Mouse (Mus musculus) liver, embryonic 15.5 days (tissue): ENCODE measurements at regions not wholly inside any gene's neighbourhood (a gene's known extent, or its start where the extent isn't known, plus 50 kb on each side); places are given as distances from the start of the nearest gene placed in this dataset.

ENCODE experiments used
- ATAC-seq: fragments of 200-750 bp; cut with Nextera tagmentation; 2 replicates; pipeline ENCODE4 v1.8.0; 2017; ENCODE audit warnings: moderate number of reproducible peaks, mild to moderate bottlenecking, moderate library complexity; ENCODE audit not compliant: insufficient read depth
- H3K27ac ChIP-seq: fragments of 300-500 bp; sonication (generic); replicated peaks from 2 replicates; pipeline ENCODE4 v1.5.1; 2015; ENCODE audit warnings: mild to moderate bottlenecking, inconsistent platforms
- H3K27me3 ChIP-seq: fragments of 300-500 bp; sonication (generic); 2 replicates; pipeline ENCODE4 v1.6.1; 2015; ENCODE audit warnings: mild to moderate bottlenecking, inconsistent platforms
- H3K36me3 ChIP-seq: fragments of 300-500 bp; sonication (generic); replicated peaks from 2 replicates; pipeline ENCODE4 v1.6.1; 2015; ENCODE audit warnings: moderate library complexity, mild to moderate bottlenecking, inconsistent platforms
- H3K4me1 ChIP-seq: fragments of 300-500 bp; sonication (generic); replicated peaks from 2 replicates; pipeline ENCODE4 v1.6.1; 2015; ENCODE audit warnings: inconsistent platforms
- H3K4me2 ChIP-seq: fragments of 300-500 bp; sonication (generic); 2 replicates; pipeline ENCODE4 v1.6.1; 2015; ENCODE audit warnings: moderate library complexity, mild to moderate bottlenecking, inconsistent platforms
- H3K4me3 ChIP-seq: fragments of 300-500 bp; sonication (generic); replicated peaks from 2 replicates; pipeline ENCODE4 v1.5.1; 2015; ENCODE audit warnings: mild to moderate bottlenecking, inconsistent platforms
- H3K9ac ChIP-seq: fragments of 300-500 bp; sonication (generic); 2 replicates; pipeline ENCODE4 v1.6.1; 2015; ENCODE audit warnings: moderate library complexity, mild to moderate bottlenecking, inconsistent platforms
- H3K9me3 ChIP-seq: fragments of 300-500 bp; sonication (generic); replicated peaks from 2 replicates; pipeline ENCODE4 v1.6.1; 2016; ENCODE audit warnings: inconsistent platforms
- WGBS: fragments of 180-500 bp; shearing (Covaris S2); methylation state at CpG from one replicate; pipeline ENCODE4 v1.1.7; 2015; ENCODE audit warnings: mixed read lengths; ENCODE audit not compliant: insufficient replicate concordance; 5-methylcytosine and 5-hydroxymethylcytosine counted together

DNA sequence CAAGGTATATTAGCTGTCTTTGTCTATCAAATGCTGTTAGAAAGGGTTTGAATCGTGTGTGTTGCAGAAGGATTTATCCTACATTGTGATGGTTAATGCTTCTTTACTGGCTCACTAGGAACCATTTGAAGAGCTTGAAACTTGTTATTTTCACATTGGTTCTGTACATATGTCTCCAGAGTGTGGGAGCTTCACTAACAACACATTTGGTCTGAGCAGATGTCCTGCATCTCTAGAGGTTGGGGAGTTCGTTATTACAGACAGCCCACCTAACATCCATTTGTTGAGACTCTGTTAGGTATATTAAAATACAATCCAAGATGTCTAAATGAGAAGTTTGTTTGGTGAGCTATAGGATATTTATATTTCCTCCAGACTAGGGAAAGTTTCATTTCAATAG is 244.0 kb upstream of the Dph6 start:
- Histone ChIP-seq H3K27me3 (no peaks in the 10 kb centered on the region), H3K27ac (no peak overlapping the region), H3K9me3 (no peaks in the 10 kb centered on the region), H3K36me3 (no peaks in the 10 kb centered on the region), H3K9ac (no peak overlapping the region), H3K4me1 (no peaks in the 10 kb centered on the region), H3K4me2 (no peak overlapping the region), H3K4me3 (no peak overlapping the region)
- 55% methylated on average over 2 of the region's 2 CpGs for whole genome bisulfite sequencing
- ATAC-seq, result no peak

DNA sequence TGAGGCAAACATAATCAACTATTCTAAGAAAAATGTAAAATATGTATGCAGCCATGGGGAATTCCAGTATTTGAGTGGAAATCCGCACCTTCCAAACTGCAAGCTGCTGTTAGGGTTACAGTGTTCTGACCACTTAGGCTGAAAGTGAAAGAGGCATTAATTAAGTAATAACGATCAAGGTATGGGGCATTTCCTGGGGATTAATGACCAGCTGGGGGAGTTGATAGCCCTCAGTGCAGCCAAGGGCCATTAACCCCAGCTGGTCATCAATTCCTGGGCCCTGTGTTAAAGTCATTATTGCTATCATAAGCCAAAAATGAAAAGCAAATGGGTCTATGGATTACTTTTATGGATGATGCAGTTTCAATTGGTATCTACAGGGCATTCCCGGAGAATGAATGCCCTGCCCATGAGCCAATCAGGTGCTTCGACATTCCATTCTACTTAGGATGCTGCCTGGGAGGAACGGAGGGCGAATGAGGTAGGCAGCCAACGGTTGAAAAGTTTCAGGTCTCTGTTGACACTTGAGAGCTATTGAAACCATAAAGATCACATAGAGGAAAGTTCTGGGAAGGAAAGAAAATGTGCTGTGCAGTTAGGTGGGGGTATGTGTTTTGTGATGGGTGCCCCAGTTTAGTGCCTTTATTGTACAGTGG is 257.2 kb upstream of the Dph6 start:
- Histone ChIP-seq H3K9me3 (no peaks in the 10 kb centered on the region), H3K27me3 (no peaks in the 10 kb centered on the region), H3K4me1 (no peaks in the 10 kb centered on the region), H3K4me3 (no peak overlapping the region), H3K9ac (no peak overlapping the region), H3K36me3 (no peaks in the 10 kb centered on the region), H3K4me2 (no peak overlapping the region), H3K27ac (no peak overlapping the region)
- 64% methylated on average over 7 of the region's 7 CpGs for WGBS
- no peak for ATAC-seq

DNA sequence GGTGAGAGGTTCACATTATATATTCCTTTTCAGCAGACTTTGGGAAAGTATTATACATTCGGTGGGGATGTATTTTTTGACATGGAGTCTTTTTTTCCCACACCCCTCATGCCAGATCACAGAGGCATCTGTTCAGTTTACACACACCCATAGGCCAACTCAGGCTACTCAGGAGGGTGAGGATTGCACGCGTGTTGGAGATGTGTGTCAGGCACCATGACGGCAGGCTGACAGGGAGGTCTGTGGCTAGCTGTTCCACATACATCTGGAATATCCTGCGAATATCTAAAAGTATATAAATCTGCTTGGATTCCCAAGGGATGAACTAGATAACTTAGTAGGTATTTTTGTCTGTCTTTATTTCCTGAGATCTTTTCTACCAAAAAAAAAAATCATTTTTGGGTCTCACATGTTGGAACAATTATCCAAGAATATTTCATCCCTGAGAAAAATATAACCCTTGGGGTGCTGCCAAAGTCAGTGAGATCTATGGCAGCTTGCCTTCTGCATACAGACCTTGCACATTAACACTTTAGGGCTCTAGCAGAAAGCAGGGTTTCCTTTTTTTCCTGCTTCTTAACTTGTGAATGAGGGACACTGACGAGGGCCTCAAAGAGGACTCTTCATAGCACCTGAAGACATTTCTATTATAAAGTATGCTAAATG is 260.4 kb upstream of the Dph6 start:
- Histone ChIP-seq H3K4me3 (no peak overlapping the region), H3K36me3 (no peaks in the 10 kb centered on the region), H3K4me2 (no peak overlapping the region), H3K27ac (no peak overlapping the region), H3K9ac (no peak overlapping the region), H3K27me3 (no peaks in the 10 kb centered on the region), H3K4me1 (no peaks in the 10 kb centered on the region), H3K9me3 (no peaks in the 10 kb centered on the region)
- ATAC-seq, result no peak
- WGBS, result 68% methylated on average over 6 of the region's 6 CpGs

DNA sequence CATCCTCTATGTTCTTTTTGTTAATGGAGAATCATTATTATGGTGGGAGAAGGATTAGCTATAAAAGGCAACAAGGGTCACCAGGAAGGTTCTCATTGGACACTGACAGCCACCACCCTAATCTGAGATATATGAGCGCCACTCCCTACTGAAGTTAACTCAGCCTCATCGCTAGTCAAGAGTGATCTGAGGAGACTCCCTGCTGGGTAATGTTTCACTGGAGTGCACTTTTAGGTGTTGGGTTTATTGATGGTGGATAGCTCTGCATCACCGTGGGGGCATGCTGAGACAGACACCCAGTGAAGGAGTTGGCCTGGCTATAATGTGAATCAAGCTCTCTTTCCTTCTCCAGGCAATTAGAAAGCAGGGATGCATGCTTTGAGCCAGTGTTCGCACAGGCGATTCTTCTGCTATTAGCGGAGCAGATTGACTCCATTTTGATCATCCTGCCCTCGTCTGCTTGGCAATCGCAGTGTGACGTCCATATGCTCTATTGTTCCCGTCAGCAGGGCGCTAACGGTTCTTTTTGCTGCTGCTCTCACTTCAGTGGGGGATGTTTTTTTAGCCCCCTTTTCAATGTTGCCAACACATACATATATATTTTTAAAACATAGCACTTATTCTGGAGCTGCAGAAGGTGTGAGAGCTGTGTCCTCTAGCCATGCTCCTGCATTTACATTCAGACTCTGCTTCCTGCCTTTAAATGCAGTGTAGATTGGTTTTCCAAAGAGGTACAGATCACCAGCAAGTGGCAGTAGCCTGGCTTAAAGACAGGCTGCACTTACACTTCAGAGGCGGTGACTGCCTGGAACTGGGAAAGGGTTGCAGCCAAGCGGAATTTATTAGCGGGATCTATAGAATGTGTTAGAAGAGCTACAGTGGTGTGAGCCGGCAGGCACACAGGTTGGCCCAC is 263.9 kb upstream of the Dph6 start:
- ATAC-seq, result no peak
- no peaks in the 10 kb centered on the region for H3K36me3 ChIP-seq
- H3K4me2 ChIP-seq, result no peak overlapping the region
- H3K27ac ChIP-seq, result no peak overlapping the region
- no peaks in the 10 kb centered on the region for H3K9me3 ChIP-seq
- no peaks in the 10 kb centered on the region for H3K27me3 ChIP-seq
- 70% methylated on average over 16 of the region's 16 CpGs for WGBS
- no peak overlapping the region for H3K4me3 ChIP-seq
- H3K4me1 ChIP-seq, result no peaks in the 10 kb centered on the region
- H3K9ac ChIP-seq, result no peak overlapping the region

DNA sequence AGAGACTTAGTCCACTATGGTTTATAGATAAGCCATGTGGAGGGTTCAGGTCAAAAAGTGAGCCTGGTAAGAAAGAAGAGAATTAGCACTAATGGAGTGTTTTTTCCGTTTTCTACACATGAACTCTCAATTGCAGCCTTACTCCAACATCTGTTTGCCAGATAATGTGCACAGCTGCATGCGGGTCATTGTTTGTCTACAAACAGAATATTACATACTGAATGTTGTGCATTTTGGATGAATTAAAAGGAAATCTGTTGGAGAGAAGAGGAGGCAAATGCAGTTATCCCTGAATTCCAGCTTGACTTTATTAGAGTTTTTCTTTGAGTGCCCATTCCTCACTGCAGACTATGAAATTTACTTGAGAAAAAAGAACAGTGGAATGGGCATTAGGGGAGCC is 269.1 kb upstream of the Dph6 start:
- no peak for ATAC-seq
- WGBS, result 47% methylated on average over 2 of the region's 2 CpGs
- H3K27ac ChIP-seq, result no peak overlapping the region
- H3K36me3 ChIP-seq, result no peaks in the 10 kb centered on the region
- no peaks in the 10 kb centered on the region for H3K9me3 ChIP-seq
- H3K4me1 ChIP-seq, result no peaks in the 10 kb centered on the region
- no peak overlapping the region for H3K9ac ChIP-seq
- H3K27me3 ChIP-seq, result no peaks in the 10 kb centered on the region
- H3K4me3 ChIP-seq, result no peak overlapping the region
- H3K4me2 ChIP-seq, result no peak overlapping the region

DNA sequence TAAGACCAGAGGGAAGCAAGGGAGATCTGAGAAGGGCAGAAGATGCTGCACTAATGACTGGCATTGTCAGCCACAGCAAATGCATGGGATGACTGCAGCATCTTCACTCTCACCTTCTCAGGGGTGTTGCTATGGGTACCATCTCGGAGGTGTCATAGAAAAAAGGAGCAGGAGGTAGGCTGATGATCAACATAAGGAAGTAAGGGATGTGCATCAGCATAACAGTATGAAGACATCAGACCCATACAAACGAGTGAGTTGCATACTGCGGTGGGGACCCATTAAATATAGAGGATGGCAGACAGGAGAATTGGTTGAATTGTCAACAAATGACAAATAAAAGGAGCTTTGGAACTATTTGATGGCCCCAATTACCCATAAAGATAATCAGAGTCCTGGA is 280.7 kb upstream of the Dph6 start:
- Histone ChIP-seq H3K4me2 (no peak overlapping the region), H3K4me3 (no peak overlapping the region), H3K4me1 (no peaks in the 10 kb centered on the region), H3K9ac (no peak overlapping the region), H3K36me3 (no peaks in the 10 kb centered on the region), H3K27me3 (no peaks in the 10 kb centered on the region), H3K27ac (no peak overlapping the region), H3K9me3 (no peaks in the 10 kb centered on the region)
- ATAC-seq, result no peak
- 53% methylated on average over 3 of the region's 3 CpGs for WGBS

DNA sequence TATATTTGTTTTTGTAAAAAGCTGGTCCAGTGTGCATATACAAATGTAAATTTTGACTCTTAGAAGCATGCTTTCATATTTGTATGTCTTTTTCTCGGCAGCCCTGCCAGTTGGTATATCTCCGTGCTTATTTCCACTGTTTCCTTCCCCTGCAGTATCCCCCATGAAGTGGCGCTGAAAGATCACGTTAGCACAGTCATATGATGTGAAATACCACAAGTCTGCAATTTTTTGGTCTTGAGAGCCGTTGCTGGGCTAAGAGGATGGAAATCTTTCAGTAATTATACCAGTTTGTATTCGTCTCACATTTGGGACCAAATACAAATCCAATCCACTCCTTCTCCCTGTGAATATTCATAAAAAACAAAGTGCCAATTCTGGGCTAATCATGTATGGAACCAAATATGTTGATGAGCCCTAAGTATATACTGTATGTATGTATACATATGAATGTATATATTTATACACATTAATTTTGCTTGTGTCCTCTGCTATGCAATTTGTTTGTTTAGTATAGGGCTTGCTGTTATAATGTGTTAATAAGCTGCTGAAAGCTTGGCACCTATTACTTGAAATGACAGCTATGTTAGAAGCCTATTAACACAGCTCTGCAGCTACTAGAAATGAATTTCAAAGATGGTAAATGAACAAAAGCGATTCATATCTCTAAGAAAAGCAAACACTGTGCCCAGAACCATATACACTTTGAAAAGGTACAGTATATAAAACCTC is 283.8 kb upstream of the Dph6 start:
- ATAC-seq, result no peak
- no peak overlapping the region for H3K4me2 ChIP-seq
- H3K36me3 ChIP-seq, result no peaks in the 10 kb centered on the region
- no peaks in the 10 kb centered on the region for H3K9me3 ChIP-seq
- H3K4me3 ChIP-seq, result no peak overlapping the region
- WGBS, result 41% methylated on average over 7 of the region's 7 CpGs
- H3K9ac ChIP-seq, result no peak overlapping the region
- H3K27me3 ChIP-seq, result no peaks in the 10 kb centered on the region
- H3K27ac ChIP-seq, result no peak overlapping the region
- no peaks in the 10 kb centered on the region for H3K4me1 ChIP-seq

DNA sequence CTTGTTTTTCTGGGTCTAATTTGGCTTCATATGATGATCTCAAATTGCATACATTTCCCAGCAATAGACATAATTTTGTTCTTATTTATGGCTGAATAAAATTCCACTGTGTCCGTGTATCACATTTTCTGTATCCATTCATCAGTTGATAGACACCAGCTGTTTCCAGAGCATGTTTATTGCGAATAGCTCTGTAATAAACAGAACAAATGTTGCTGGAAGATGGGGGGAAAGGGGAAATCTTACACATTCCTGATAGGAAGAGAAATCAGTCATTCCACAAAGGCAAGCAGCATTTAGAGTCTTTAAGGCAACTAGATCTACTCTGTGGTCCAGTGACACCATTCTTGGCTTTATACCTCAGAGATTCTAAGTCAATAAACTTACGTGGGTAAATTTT is 311.3 kb upstream of the Dph6 start:
- Histone ChIP-seq H3K27me3 (no peaks in the 10 kb centered on the region), H3K9ac (no peak overlapping the region), H3K4me3 (no peak overlapping the region), H3K4me2 (no peak overlapping the region), H3K4me1 (no peaks in the 10 kb centered on the region), H3K9me3 (no peaks in the 10 kb centered on the region), H3K27ac (no peak overlapping the region), H3K36me3 (no peaks in the 10 kb centered on the region)
- 55% methylated on average over 3 of the region's 3 CpGs for WGBS
- ATAC-seq, result no peak

DNA sequence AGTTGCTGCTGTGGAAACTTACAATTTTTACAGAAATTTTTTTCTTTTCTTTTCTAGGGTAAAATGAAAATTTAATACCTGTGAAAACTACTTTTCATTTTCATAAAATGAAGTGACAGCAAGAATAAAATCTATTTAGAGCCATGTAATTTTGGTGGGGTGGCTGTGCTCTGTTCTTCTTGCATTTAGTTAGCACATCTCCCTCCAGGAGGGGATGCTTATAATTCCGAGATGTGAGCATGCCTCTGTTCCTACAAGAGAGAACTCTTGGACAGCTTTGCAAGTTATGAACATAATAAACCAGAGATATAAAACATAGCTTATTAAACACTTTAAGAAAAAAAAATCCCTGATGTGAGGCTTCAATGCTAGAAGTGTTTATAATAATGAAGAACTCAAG is 313.9 kb upstream of the Dph6 start:
- no peak overlapping the region for H3K9ac ChIP-seq
- H3K4me1 ChIP-seq, result no peaks in the 10 kb centered on the region
- ATAC-seq, result no peak
- no peaks in the 10 kb centered on the region for H3K9me3 ChIP-seq
- H3K36me3 ChIP-seq, result no peaks in the 10 kb centered on the region
- WGBS, result 40% methylated on average over 1 of the region's 1 CpGs
- no peak overlapping the region for H3K4me2 ChIP-seq
- no peak overlapping the region for H3K27ac ChIP-seq
- H3K4me3 ChIP-seq, result no peak overlapping the region
- H3K27me3 ChIP-seq, result no peaks in the 10 kb centered on the region

DNA sequence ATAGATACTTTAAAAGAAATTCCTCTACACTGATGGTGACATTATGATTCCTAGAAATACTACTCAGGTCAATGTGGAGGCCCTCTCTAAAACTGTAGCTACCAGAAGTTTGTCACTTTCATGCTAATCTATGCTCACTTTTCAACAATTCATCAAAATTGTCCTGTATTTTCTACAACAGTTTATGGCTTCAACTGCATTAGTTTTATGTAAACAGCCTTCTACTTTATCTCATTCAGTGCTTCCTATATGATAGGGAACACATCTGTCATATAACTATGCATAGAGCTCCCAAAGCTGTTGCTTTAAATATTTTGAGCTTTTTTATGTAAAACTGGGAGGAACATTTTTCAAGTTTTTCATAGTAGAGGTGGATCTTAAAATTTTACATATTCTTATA is 338.7 kb upstream of the Dph6 start:
- ATAC-seq, result no peak
- Histone ChIP-seq H3K4me2 (no peak overlapping the region), H3K4me1 (no peaks in the 10 kb centered on the region), H3K36me3 (no peaks in the 10 kb centered on the region), H3K27ac (no peak overlapping the region), H3K4me3 (no peak overlapping the region), H3K9ac (no peak overlapping the region), H3K27me3 (no peaks in the 10 kb centered on the region), H3K9me3 (no peaks in the 10 kb centered on the region)

DNA sequence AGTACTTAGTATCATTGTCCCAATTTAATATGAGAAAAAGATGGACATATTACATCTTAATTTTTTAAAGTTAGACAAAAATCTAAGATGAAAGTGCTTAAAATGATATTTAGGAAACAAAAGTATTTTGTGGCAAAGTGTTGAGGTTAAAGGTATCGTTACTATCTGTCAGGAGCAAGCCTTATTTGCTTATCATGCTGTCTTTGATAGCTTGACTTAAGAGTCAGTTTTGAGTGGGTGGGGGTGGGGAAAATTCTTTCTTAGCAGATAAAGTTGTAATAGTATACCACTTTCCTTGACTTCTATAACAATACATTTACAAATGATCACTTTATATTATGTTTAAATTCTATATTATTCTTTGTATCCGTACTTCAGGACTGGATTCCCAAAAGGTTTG is 339.1 kb upstream of the Dph6 start:
- H3K4me3 ChIP-seq, result no peak overlapping the region
- no peak overlapping the region for H3K4me2 ChIP-seq
- ATAC-seq, result no peak
- H3K9me3 ChIP-seq, result no peaks in the 10 kb centered on the region
- H3K27me3 ChIP-seq, result no peaks in the 10 kb centered on the region
- no peak overlapping the region for H3K27ac ChIP-seq
- H3K36me3 ChIP-seq, result no peaks in the 10 kb centered on the region
- WGBS, result 58% methylated on average over 2 of the region's 2 CpGs
- no peak overlapping the region for H3K9ac ChIP-seq
- H3K4me1 ChIP-seq, result no peaks in the 10 kb centered on the region
